Mouse (Mus musculus) megakaryocyte-erythroid progenitor cell, adult 5-6 weeks (primary cell): Measurements from ENCODE around the gene Naa20. TPM values are rescaled to one million over a fixed set of nuclear protein-coding genes. Genes with fewer than 3 reads are reported as not detected.
"Not testable (repeated sequence)": the region's sequence is repeated elsewhere in the genome, so short reads cannot be mapped to it uniquely, and the experiment has no call there.

Source experiments
- ATAC-seq: replicated peaks from 2 replicates; pipeline ENCODE4 v1.8.0; 2016; ENCODE audit warnings: mild to moderate bottlenecking, inconsistent platforms; ENCODE audit not compliant: severe bottlenecking, poor library complexity, low FRiP score, low TSS enrichment
- total RNA-seq, 2 experiments: library from RNA; stranded (forward) in 1 of 2; stranded (reverse) in 1 of 2; fragments of 200-1000, 215-1000 nt in 1 of 2; fragments of >200 nt in 1 of 2; fragmentation: Nextera tagmentation in 1 of 2; gene quantifications; 2 replicates each; pipeline ENCODE4 v1.2.3; 2014 to 2017

Gene Naa20
- total RNA-seq, 2 experiments from 2014 or later: 55.0 to 63.9 TPM

DNA sequence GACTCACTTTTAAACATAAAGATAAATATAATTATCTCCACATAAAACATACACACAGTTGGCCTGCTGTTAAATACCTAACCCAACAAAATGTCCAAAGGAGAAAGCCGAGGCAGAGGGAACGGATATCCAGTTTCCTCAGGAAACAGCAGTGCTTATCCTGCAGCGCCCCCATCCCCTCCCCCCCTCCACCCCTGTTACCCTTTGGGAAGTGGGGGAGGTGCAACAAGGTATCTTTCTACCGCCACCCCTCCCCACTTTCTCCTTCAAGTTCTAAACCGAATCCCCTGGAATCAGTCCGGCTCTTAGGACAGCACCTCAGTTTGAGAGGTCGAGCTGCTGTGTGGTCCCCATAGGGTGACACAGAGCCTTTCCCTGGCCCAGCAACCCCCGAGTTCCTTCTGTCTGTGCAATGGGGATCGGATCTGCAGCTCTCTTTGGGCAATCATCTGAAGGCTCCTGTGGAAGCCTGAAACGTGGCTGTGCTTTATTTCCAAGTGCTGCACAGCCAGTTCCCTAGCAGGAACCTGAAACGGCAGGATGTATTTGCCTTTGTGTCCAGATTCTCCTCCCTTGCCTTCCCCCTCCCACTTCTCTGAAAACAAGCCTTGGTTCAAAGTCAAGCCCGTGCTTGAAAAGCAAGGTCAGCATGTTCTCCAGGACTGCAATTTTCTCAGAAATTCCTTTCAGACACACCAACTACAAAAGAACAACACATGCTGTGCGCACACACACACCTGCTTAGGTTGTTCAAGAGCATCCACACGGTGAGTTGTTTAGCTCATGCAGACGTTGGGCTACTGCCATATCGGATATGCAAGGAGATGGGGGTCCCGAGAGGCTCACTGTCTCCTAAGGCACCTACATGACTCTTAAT lies 17.6 kb upstream of the Naa20 start:
- no peak for ATAC-seq

DNA sequence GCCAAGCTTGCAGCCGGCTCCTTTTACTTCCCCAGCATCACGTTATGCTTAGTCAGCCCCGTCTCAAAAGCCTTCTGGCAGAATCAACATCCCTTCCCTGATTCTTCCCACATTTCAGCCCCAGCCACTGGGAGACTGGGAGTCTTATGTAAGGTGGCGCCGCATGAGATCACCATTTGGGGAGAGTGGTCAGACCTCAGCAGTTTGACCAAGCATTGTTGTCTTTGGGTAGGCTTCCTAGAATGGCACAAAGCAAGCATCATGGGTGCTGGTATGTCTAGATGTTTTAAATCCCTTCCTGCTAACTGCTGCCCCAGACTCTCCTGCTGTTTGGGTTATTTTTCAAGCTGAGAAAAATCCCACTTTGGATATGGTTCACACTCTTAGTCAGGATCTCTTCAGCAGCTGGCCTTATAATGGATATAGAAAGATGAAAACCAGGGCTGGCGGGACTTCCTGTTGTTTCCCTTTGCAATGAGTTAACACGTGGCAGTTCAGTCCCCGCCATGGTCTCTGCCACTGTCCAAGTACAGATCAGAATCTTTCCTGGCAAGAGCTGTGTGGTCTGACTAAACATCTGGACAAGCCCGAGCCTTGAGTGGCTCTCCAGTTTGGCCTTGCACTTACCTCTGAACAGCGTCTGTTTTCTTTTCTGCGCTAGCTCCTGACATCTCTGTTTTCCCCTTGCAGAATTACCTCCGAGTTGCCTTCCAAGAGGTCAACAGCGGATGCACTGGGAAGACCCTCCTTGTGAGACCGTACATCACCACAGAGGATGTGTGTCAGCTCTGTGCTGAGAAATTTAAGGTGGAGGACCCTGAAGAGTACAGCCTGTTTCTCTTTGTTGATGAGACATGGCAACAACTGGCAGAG lies 16.8 kb upstream of the Naa20 start:
- no peak for ATAC-seq

DNA sequence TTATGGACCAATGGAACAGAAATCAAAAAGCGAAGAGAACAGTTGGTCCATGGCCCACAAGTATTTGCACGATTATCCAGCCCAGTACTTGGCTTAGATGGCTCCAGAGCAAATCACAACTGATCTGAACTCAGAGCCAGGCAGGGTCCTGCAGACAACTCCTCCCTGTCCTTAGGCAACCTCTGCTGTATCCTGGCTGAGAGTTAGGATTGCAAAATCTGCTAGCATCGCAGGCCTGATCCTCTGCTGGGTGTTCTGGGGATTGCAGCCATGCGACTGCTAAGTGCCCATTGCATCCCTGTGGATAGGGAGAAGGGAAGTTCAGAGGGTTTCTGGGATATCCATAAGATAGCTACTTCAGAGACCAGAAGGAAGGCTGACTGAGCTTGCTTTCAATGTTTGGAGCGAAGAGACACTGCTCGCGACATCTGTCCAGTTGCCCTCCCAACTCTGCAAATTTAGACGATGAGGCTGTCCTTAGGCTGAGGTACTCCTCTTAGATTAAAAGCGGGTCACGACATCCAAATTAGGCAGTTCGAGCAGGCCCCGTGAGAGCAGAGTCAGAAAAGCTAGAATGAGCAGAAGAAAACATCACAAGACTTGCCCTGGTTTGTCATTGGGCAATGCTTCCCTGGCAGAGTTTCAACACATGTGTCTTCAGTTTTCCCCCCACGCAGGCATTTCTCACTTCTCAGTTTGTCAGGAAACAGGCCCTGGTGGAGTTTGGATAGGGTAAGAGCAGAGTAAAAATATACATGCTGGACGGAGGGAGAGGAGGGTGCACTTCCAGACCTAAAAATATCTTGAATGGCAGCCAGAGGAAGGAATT lies 13.7 kb upstream of the Naa20 start:
- no peak for ATAC-seq

DNA sequence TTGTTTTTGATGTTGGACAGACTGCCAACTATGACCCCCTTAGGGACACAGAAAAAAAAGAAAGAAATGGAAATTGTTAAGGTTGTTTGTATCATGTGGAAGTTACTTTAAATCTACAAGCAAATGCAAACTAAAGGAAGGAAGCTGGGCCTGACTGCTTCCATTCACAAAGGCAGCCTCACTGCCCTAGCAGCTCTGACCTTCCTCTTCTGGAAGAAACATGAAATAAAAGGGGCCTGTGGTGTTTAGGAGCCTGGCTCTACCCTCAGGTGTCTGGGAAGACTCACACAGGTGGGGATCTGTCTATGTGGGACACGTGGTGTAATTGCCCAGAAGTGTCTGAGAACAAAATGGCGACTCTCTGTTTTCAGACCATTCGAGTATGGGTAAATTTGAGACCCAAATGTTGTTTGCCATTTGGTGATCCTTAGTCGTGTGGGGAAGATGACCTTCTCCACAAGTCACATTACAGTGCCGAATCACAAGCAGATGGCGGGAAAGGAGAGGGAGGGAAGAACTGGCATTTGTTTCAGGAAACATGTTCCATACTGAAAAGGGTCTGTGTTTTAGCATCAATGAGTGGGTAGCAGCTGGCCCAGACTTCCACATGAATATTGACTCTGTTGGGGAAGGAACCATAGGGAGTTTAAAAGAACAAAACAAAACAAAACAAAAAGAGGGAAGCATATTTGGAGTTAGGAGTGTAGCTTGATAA lies 13.0 kb upstream of the Naa20 start:
- no peak for ATAC-seq

DNA sequence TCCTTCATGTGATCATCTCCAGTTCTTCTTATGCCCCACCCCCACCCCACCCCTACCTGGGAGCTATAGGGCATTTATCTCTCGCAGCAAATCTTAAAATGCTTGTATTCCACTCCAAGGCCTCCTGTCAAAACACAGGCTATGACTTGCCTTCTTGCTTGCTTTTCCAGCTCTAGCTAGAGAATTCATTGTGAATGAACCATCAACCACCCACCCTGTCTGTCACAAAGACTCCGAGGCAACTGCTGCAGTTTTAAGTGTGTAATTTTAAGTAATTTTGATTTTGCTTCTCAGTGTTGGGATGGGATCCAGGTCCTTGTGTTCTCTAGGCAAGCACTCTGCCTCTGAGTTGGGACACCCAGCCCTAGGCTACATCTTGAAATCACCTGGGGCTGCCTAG lies 11.3 kb upstream of the Naa20 start:
- ATAC-seq: no peak

DNA sequence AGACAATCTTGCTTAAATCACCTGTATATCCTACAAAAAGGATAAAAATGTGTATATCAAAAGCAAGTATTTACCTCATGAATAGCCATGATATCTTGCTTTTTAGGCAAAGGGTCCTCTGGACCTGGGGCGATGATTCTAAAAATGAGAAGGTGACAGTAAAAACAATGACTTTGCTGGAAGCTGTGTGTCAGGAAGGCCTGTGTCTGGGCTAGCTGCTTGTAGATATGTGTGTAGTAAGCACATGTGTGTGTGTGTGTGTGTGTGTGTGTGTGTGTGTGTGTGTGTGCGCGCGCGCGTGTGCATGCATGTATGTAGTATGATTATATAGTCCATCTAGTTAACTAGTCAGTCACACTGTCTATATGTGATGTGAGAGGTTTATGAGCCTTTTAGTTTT lies 8.1 kb upstream of the Naa20 start:
- ATAC-seq: no peak

DNA sequence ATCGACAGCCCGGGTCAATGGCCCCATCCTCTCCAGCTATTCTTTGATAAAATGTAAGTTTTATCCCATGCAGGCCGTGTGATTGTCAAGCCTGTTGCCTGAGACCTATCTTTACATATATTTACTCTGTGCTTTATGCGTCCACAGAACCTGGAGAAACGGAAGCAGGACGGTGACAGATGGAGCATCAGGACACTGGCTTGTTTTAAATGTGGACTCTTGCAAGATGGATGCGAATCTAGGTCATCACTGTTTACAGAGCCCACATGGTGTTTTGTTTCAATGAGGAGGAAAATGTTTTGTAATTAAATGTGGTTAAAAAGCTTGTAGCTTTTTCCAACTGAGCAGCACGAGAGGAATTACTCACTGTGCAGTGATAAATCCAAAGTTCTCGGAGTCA lies 3.8 kb upstream of the Naa20 start:
- no peak for ATAC-seq

DNA sequence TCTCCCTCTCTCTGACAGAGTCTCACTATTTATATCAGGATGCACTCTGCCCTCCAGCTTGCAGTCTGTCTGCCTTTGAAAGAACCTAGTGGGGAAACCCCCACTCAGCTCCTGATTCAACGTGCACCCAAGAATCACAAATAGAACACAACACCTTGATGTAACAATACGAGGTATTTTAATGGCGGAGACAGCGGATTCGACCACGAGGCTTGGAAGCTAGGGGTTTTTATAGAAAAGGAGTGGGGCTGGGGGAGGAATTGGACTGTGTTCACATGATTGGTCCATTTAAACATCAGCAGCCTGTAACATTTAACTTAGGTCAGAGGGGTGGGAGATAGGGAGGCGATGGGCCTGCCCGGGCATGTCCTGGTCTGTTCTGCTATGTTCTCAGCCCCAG lies 1.6 kb upstream of the Naa20 start:
- not testable (repeated sequence) for ATAC-seq

DNA sequence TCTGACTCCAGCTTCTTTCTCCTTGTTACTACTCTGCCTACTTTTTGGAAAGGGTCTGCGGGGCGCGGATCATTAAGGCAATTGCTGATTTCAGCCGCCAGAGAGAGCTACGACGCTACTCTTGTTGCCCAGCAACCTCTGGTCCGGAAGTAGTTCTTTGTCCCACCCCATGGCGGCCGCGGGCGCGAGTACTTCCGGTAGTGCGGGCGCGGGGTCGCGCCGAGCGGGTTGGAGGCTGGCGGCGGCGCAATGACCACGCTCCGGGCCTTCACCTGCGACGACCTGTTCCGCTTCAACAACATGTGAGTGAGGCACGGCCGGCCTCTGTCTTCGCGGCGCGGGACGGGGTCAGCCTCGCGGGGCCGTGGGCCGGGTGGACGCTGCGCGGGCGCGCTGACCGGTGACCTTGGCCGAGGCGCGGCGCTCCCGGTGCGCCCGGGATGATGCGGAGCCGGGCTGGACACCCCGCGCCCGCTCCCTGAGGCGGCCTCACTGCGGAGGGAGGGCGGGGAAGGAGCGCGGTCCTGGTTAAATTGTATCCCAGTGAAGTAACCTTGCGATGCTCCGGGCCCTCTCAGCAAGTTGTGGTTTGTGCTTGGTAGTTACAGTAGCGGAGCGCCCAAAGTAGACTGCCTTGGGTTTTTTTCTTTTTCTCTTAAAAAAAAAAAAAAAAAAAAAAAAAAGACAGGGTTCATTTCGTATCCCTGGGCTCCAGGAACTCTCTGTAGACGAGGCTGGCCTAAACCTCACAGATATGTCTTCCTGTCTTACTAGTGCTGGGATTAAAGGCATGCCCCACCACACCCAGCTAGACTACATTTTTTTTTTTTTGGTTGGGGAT lies 1.4 kb downstream of the Naa20 start:
- peak; percentile 96 for ATAC-seq

DNA sequence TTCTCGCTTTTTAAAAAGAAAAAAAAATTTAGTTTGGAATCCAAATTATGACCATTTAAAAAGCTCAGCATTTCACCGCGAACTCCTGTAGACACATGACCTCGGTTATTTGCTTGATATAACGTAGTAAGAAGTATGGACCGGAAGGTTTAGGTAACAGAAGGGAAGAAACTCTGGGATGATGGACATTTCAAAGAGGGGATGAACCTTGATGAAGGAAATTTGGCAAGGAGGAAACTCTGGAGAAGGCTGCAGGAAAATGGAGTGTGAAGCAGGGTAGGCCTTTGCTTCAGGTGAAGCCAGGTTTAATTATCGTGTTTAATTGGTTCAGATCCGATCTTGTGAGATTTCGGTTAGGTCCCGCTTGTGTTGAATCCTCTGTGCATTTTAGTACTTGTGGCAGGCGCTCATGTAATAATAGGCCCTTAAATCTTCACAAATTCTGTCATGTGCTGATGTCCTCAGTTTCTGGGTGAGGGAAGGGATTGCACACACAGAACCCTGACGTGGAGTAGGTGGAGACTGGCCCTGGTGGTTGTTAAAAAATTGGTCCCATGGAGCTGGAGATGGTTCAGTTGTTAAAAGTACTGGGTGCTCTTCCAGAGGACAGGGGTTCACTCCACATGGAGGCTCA lies 2.2 kb downstream of the Naa20 start:
- ATAC-seq: peak; percentile 38; the same call in 1 of the 2 replicates

DNA sequence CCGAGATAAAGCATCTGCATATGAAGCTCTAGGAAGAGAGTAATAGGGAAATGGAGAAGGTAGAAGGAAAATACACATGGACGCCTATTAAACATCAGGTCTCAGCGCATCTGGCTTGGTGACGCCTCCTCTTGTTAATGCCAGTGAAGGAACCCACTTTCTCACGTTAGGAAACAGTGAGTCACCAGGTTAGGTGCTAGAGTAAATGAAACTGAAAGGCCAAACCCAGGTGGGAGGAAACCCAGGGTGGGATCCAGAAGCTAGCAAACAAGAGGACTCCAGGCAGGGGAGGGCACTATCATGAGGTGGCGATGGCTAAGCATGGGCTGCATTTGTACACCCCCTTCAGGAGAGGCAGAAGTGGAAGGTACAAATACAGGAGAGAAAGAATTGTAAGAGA lies 3.3 kb downstream of the Naa20 start:
- no peak for ATAC-seq

DNA sequence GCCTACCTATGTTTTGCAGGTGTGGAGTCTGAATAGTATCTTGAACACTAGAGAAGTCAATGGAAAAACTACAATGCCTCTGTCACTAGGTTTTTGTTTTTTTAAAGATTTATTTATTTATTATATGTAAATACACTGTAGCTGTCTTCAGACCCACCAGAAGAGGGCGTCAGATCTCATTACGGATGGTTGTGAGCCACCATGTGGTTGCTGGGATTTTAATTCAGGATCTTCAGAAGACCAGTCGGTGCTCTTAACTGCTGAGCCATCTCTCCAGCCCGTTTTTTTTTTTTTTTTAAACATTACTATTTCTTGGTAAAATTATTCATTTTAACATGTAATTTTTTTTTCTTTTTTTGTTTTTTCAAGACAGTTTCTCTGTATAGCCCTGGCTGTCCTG lies 4.0 kb downstream of the Naa20 start:
- ATAC-seq: not testable (repeated sequence)

DNA sequence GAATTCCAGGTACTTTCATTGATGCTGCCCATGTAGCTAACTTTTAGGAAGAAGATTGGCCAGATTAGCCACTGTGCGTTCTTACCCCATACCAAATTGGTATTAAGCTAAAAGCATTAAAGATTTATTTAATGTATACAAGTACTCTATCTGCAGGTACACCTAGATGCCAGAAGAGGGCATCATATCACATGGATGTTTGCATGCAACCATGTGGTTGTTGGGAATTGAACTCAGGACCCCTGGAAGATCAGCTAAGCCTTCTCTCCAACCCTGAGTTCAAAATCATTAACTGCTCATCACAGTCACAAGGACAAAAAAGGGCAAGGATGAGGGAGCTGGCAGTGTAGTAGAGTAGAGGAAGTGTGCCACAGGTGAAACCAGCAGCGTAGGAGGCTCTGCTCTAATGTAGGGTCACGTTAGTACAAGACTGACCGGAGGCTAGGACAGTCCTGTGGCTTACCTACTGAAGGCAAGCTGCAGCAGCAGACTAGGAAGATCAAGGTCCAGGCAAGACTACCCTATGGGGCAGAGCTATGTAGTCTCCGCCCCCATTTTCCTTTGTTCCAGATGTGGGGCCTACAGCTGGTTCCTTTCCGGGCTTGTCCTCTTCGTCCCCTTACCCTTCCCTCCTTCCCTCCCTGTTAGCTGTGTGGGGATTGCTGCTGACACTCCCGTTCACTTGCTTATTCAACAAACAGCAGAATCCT lies 19.2 kb downstream of the Naa20 start:
- ATAC-seq: peak; percentile 53; the same call in 1 of the 2 replicates

DNA sequence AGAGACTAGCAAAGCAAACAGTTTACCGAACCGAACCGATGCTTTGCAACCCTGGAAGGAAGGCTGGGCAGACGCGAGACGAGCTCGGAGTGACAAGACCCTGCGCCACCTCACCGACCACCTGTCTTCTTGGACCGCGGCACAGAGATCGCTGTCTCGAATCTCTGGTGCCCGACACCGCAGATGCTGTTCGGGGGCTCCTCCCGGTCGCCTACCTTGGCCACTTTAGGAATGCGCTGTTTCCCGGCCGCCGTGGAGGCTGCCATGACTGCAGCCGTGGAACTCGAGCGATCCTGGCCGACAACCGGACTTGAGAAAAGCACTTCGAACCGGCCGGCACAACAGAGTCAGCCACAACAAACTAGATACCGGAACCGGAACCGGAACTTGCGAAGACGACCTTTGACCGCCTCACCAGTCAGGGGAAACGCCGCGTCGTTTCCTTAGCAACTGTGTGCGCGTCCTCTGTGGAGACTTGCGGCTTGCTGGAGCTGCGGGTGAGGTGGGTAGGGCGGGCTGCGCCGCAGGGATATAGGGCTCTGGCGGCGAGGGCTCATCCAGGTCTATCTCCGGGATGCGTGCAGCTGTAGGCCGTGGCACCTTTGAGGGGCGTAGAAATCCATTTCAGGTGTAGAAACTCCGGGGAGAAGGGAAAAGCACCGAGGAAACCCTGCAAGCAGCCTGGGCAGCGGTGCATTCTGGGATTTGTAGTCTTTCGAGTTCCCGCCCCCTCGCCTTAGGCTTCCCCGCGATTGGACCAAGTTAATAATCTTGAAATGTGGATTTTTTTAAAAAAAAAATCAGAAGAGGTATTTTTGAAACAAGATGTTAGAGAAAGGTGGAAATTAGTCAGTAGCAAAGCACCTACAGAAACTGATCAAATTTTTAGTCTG lies 32.7 kb downstream of the Naa20 start, which contains the start of the genes Cfap61 and Crnkl1:
Cfap61 (plus strand) TSS at position 446 of the 893 bp plus-strand sequence.
Crnkl1 (minus strand) TSS at position 676 of the 893 bp plus-strand sequence.
- ATAC-seq: peak; percentile 99

DNA sequence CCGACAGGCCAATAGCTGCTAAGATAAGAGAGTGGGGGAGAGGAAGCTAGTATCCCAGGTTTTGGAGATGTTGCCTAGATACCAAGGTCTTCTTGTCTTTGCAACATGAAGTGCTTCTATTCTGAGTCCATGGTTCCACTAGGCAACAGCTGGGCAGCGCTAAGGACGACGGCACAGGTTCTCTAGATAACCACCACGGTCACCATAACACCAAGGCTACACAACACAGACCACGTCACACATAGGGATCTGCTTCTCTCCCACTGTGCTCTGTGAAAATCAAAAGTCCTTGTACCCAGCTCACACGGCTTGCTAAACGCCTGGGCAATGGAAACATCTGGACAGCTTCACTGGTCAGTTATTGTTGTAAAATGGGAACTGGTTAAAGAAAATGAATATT lies 35.1 kb downstream of the Naa20 start:
- no peak for ATAC-seq

DNA sequence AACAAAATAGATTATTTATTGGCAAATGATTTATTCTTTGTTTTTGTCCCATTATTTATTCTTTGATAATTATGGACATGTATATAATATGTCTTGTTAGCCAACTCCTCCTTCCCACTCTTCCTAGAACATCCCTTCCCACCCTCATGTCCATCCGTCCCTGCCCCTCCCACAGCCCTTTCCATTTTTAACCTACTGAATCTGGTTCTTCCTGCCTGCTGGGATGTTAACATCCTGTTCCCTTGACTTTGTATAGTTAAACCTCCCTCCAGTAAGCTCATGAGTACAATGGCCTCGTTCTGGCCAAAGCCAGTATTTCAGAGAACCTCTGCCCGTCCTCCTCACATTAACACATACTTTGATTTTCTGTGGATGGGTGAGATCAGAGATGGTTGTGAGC lies 39.5 kb downstream of the Naa20 start:
- no peak for ATAC-seq
